8 mouse cellular contexts compared by ENCODE assay signal in genomic region chr7:128523962-128524581, GRCm38 (mm10). TPM values are rescaled to one million over a fixed set of nuclear protein-coding genes. Genes with fewer than 3 reads are reported as not detected.
DNase-seq lines count a peak whose midpoint lies in the region; ATAC-seq and TF ChIP-seq lines count a peak whose summit lies in the region.

No protein-coding gene starts in this region.

- H3K36me3 ChIP-seq in E14TG2a.4 (ENCODE audit: insufficient read depth, low read length) = no peaks in the 10 kb centered on the region
- H3K36me3 ChIP-seq in heart, embryonic 15.5 days = no peaks in the 10 kb centered on the region
- H3K36me3 ChIP-seq in kidney, postnatal 0 days (ENCODE audit: insufficient read depth, low read length) = no peaks in the 10 kb centered on the region

- H3K4me2 ChIP-seq in heart, embryonic 15.5 days = peak overlapping the region; percentile 84
- peak overlapping the region; percentile 92 for H3K4me2 ChIP-seq in kidney, postnatal 0 days (ENCODE audit: low read length)

- peaks cover 50% of the 10 kb centered on the region for H3K4me1 ChIP-seq in E14TG2a.4 (replicated peaks; ENCODE audit: low read depth, low read length)
- peaks cover 6% of the 10 kb centered on the region; the same call in 1 of the 2 replicates for H3K4me1 ChIP-seq in embryonic fibroblast, embryonic 13.5 days (ENCODE audit: control insufficient read depth, insufficient read depth, low read length)
- H3K4me1 ChIP-seq in heart, embryonic 15.5 days (replicated peaks) = peaks cover 47% of the 10 kb centered on the region
- peaks cover 8% of the 10 kb centered on the region; the same call in 1 of the 2 replicates for H3K4me1 ChIP-seq in kidney, postnatal 0 days (replicated peaks; ENCODE audit: insufficient read depth, low read length)

- H3K4me3 ChIP-seq in E14TG2a.4 (replicated peaks; ENCODE audit: low read length) = peak overlapping the region; percentile 81
- H3K4me3 ChIP-seq in embryonic fibroblast, embryonic 13.5 days (ENCODE audit: insufficient read depth, low read length) = peak overlapping the region; percentile 88
- H3K4me3 ChIP-seq in heart, embryonic 15.5 days = peak overlapping the region; percentile 81
- peak overlapping the region; percentile 75 for H3K4me3 ChIP-seq in kidney, postnatal 0 days (replicated peaks; ENCODE audit: low read depth, low read length)

- H3K9ac ChIP-seq in heart, embryonic 15.5 days = peak overlapping the region; percentile 97
- H3K9ac ChIP-seq in kidney, postnatal 0 days (ENCODE audit: low read depth, low read length) = peak overlapping the region; percentile 91

- no peak for TF ChIP-seq CTCF in E14TG2a.4 (conservative IDR thresholded peaks at IDR 0.05; ENCODE audit: low read length)
- no peak for TF ChIP-seq CTCF in embryonic fibroblast, embryonic 13.5 days (IDR thresholded peaks at IDR 0.05; ENCODE audit: borderline replicate concordance, insufficient read depth, low read length)
- TF ChIP-seq CTCF in kidney, postnatal 0 days (IDR thresholded peaks at IDR 0.05; ENCODE audit: low read depth) = no peak

- no peaks in the 10 kb centered on the region for H3K9me3 ChIP-seq in E14TG2a.4 (ENCODE audit: low read length)
- no peaks in the 10 kb centered on the region for H3K9me3 ChIP-seq in heart, embryonic 15.5 days (replicated peaks)
- H3K9me3 ChIP-seq in kidney, postnatal 0 days (replicated peaks; ENCODE audit: low read length) = no peaks in the 10 kb centered on the region

- peak; percentile 94 to 95 for DNase-seq in adrenal gland, postnatal 36 days
- DNase-seq in kidney, postnatal 0 days (ENCODE audit: low spot score) = peak; percentile 64
- peak; percentile 80 for DNase-seq in lung, postnatal 14 days
- peak; percentile 72 for DNase-seq in ovary, postnatal 10 days (ENCODE audit: low spot score)
- DNase-seq in urinary bladder, adult 2 months (ENCODE audit: low spot score) = peak; percentile 82

- TF ChIP-seq POLR2A in embryonic fibroblast, embryonic 13.5 days (IDR thresholded peaks at IDR 0.05; ENCODE audit: low read depth, low read length) = no peak

- whole genome bisulfite sequencing in heart, embryonic 15.5 days = under 1% methylated on average over 48 of the region's 51 CpGs
- WGBS in kidney, postnatal 0 days = under 1% methylated on average over 51 of the region's 51 CpGs

- H3K27ac ChIP-seq in embryonic fibroblast, embryonic 13.5 days (ENCODE audit: insufficient read depth, low read length) = peak overlapping the region; percentile 91
- H3K27ac ChIP-seq in heart, embryonic 15.5 days = peak overlapping the region; percentile 99
- peak overlapping the region; percentile 97 for H3K27ac ChIP-seq in kidney, postnatal 0 days

- peaks cover 31% of the 10 kb centered on the region for H3K27me3 ChIP-seq in E14TG2a.4 (ENCODE audit: insufficient read depth, low read length)
- H3K27me3 ChIP-seq in heart, embryonic 15.5 days = no peaks in the 10 kb centered on the region
- no peaks in the 10 kb centered on the region for H3K27me3 ChIP-seq in kidney, postnatal 0 days (ENCODE audit: insufficient read depth, low read length)

- ATAC-seq in heart, embryonic 15.5 days (replicated peaks; ENCODE audit: insufficient number of reproducible peaks, insufficient read depth, low FRiP score, low read depth) = peak; percentile 73
- ATAC-seq in kidney, postnatal 0 days (replicated peaks; ENCODE audit: low FRiP score, low read depth) = peak; percentile 59

RNA-seq across cellular contexts. Expression of gene Bag3, which starts 0.7 kb away (rescaled TPM):
- total RNA-seq in adrenal gland, postnatal 36 days (2021) = 100 to 1,000 TPM; 193 to 336 TPM
- 63.4 and 70.8 TPM in 2 replicates for polyA plus RNA-seq in embryonic fibroblast, embryonic 13.5 days (2011; ENCODE audit: insufficient read length, low read depth, missing spikeins)
- 26.1 and 29.0 TPM in 2 replicates for polyA plus RNA-seq in heart, embryonic 15.5 days (2015; fragmentation: Nextera tagmentation; extraction: Ambion mirVana)
- polyA plus RNA-seq in kidney, postnatal 0 days (2015; fragmentation: Nextera tagmentation; extraction: Ambion mirVana) = 15.0 and 15.1 TPM in 2 replicates
- polyA plus RNA-seq in urinary bladder, adult 2 months (2012; rRNA removed) = 30.4 and 54.6 TPM in 2 replicates

Comparison
In these comparisons a context has a peak if more than half of its experiments do, and no peak if none do; other contexts are left out.
1. Peak in every context shown above with its lines: DNase-seq, ATAC-seq, H3K4me3 ChIP-seq and H3K27ac ChIP-seq.